Mouse (Mus musculus) left cerebral cortex, postnatal 10 days (tissue): Measurements from ENCODE around the gene Cul4a. TPM values are rescaled to one million over a fixed set of nuclear protein-coding genes. Genes with fewer than 3 reads are reported as not detected.
"Not testable (repeated sequence)": the region's sequence is repeated elsewhere in the genome, so short reads cannot be mapped to it uniquely, and the experiment has no call there.

Source experiments
- DNase-seq, 2 experiments: peaks; one replicate each; pipeline ENCODE4 v3.0.0; 2021 to 2022; ENCODE audit warnings: low spot score in 2 of 2, mixed read lengths in 1 of 2; ENCODE audit errors: extremely low spot score in 1 of 2
- intact Hi-C: fragments of 180-260 bp; cut with DNase I; formaldehyde crosslinking; loops from one replicate; pipeline ENCODE4 v1.15.1; 2025
- total RNA-seq, 2 experiments: library from RNA; stranded (reverse); gene quantifications; 2 replicates each; pipeline ENCODE4 v1.2.3; 2021

The Cul4a gene
- 10 to 100 TPM; 59.8 to 62.4 TPM for total RNA-seq

- intact Hi-C loops = no loop called here
- peak; percentile 94 to 98 for DNase-seq
Measured at GRCm38 (mm10) chr8:13105087-13105881, at the start of gene Cul4a, which contains the start of gene Pcid2. TSS of gene Cul4a (plus strand) at chr8:13105621. TSS of gene Pcid2 (minus strand) at chr8:13105459.

DNA sequence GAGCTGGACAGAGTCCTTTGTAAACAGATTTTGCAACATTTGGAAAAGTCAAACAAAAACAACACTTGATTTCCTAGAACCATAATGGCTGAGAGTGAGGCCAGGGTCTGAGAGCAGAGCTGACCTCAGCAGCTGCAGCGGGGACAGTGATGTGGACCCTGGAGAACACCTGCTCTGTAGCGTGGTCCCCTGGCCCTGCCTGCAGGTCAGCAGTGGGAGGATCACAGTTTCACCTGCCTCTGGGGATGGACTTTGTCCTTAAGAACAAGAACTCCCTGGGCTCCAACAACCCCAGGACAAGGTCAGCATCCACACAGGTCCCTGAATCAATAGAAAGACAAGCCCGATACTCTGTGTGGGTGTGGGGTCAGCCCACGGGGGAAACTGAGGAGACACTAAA, 48.1 kb upstream of the Cul4a start:
- DNase-seq = no peak
- intact Hi-C loops = no loop called here

- intact Hi-C loops = no loop called here
- DNase-seq = no peak
Measured at GRCm38 (mm10) chr8:13060441-13061150, 44.8 kb upstream of the Cul4a start, which contains the start of gene Proz. TSS of gene Proz (plus strand) at chr8:13060914.

DNA sequence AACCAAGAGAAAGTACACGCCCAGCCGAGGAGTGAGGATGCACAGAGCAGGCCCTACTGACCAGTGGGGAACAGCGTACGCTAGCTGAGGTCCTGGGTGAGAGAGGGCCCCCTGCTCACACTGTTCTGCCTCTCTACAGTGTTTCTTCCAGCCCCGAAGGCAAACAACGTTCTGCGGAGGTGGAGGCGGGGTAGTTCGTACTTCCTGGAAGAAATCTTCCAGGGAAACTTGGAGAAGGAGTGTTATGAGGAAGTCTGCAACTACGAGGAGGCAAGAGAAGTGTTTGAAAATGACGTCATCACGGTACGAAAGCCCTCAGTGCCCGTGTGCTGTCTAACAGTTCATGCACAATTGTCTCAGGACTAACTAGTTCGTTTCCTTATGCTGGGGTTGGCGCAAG, 42.3 kb upstream of the Cul4a start:
- DNase-seq = no peak
- intact Hi-C loops = no loop called here

DNA sequence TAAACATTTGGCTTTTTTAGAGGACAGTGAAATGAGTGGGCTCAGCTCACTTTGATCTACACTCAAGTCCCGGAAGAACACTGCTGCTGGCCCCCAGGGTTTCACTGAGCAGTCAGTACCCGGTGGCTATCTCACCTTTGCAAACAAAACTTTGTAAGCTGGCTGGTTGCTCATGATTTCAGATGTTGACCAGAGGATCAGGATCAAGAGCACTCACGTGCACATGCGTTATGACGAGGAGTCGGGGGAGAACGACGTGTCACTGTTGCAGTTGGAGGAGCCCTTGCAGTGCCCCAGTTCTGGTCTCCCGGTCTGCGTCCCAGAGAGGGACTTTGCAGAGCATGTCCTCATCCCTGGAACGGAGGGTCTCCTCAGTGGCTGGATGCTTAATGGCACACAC, 32.2 kb upstream of the Cul4a start:
- no peak for DNase-seq
- intact Hi-C loops = loop anchor here (5.0 kb wide), 1 partner anchor 56 kb away; no protein-coding TSS in a partner anchor

DNA sequence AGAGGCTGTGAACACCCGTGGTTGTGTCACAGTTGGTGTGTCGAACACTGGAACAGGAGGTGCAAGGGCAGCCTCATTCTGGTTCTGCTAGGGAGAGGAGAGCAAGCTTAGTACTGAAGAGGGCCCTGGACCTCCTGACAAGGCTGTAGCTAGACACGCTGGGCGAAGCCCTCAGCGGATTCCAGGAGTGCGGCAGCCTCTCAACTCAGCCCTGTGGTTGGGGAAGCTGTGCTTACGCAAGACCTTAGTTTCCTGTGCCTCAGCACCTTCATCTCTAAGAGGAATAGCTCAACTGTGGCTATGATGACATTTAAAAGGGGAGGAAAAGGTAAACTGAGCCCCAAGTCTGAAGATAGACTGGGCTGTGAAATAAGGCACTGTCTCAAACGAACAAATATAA, 30.4 kb upstream of the Cul4a start:
- intact Hi-C loops = no loop called here
- no peak for DNase-seq

DNA sequence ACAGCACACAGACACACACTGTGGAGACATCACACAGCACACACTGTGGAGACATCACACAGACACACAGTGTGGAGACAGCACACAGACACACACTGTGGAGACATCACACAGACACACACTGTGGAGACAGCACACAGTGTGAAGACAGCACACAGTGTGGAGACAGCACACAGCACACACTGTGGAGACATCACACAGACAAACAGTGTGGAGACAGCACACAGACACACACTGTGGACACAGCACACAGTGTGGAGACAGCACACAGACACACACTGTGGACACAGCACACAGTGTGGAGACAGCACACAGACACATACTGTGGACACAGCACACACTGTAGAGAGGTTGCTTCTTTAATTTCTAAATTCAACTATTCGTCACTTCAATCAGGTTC, 29.8 kb upstream of the Cul4a start:
- intact Hi-C loops, DNase-seq: not testable (repeated sequence)

GRCm38 (mm10) chr8:13077542-13077941, 27.9 kb upstream of the Cul4a start:
- no peak for DNase-seq
- intact Hi-C loops = no loop called here

DNA sequence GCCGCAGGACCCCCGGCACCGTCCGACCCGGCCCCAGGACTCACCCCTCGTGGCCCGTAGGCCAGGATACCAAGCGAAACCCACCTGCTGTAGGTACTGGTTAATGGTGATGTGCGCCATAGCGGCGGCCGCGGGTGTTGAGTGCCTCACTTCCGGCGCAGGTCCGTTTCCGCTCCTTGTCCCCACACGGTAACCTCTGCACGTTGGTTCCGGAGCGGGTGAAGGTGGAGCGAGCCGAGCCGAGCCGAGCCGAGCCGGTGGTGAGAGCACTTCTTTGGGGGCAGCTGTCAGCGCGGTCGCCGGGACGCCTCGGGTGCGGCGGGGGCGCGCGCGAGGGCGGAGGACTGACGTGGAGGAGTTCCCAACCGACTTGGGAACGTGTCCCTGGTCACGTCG, 732 bp upstream of the Cul4a start:
- DNase-seq = peak; percentile 92 to 95
- intact Hi-C loops = no loop called here

- intact Hi-C loops = no loop called here
- peak; percentile 9 to 81 for DNase-seq
Measured at GRCm38 (mm10) chr8:13105908-13106551, 609 bp downstream of the Cul4a start.

GRCm38 (mm10) chr8:13107990-13108638, 2.7 kb downstream of the Cul4a start:
- intact Hi-C loops = no loop called here
- DNase-seq = no peak

GRCm38 (mm10) chr8:13108967-13109366, 3.5 kb downstream of the Cul4a start:
- intact Hi-C loops = no loop called here

DNA sequence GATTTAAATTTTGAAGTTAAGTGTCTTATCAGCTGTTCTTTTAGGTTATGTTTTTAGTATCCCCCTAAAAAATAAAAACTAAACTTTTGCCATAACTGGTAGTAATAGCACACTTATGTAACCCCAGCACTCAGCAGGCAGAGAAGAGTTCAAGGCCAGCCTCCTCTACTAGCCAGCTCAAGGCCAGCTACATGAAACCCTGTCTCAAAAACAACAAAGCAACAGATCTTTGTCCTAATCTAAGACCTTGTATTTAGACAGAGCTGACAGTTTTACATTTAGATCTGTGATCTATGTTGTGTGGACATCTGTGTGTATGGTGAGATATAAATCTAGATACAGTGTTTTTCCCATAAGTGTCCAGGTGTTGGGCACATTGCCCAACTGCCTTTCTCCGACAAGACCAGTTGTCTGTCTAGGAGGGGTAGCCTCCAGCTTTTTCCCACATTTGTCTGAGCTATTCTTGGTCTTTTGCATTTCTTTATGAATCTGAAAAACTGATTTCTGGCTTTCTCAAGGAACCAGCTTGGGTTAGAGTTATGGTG, 4.1 kb downstream of the Cul4a start:
- DNase-seq = no peak
- intact Hi-C loops = no loop called here

More at GRCm38 (mm10) chr8:13108967-13109366, 3.5 kb downstream of the Cul4a start:
- DNase-seq = no peak

- intact Hi-C loops = no loop called here
- DNase-seq = no peak
Measured at GRCm38 (mm10) chr8:13111917-13112316, 6.5 kb downstream of the Cul4a start.

DNA sequence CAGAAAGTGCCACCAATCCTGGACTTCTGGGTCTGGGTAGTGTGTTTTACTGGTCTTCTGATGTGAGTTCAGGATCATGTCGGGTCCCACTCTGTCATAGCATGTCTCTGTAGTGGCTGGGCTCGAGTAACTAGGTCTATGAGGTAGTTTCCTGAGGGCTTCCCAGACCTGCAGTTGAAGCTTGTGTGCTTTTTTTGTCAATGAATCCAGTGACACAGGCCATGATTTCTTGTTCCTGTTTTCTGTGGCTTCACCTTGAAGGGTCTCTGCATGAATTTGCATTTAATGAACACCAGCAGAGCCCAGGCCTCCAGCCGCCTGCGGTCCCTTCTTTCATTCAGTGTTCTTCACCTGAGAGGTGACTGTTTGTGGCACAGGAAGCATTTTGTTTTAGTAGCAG, 7.8 kb downstream of the Cul4a start:
- intact Hi-C loops = no loop called here
- DNase-seq = no peak

- intact Hi-C loops = no loop called here
- DNase-seq = no peak
Measured at GRCm38 (mm10) chr8:13117096-13117495, 11.7 kb downstream of the Cul4a start.

DNA sequence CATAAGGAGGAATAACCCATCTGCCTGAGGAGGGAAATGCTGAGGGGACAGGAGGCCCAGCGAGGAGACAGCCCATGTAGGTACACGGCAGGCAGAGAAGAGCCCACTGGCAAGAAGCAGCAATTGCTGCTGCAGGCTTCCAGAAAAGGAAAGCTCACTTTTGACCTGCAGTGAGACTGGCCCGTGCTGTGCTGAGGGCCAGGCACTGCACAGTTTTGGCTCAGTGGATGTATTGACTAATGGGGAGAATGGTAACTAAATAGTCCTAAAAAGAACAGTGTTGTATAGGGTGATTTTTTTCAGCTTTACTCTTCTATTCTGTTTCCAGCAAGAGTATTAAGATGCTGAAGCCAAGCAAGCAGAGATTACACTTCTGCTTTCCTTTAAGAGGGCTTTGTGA, 13.1 kb downstream of the Cul4a start:
- intact Hi-C loops = no loop called here
- no peak for DNase-seq

GRCm38 (mm10) chr8:13120882-13121665, 15.7 kb downstream of the Cul4a start:
- intact Hi-C loops = no loop called here
- no peak for DNase-seq
